Mouse (Mus musculus) gastrocnemius, adult 8-10 months (tissue): ENCODE measurements around the gene Pkm. TPM values are rescaled to one million over a fixed set of nuclear protein-coding genes. Genes with fewer than 3 reads are reported as not detected.
A peak's percentile ranks its signal among the peaks of the same experiment; 100 is the strongest.

Experiments used
- DNase-seq, 2 experiments: peaks; one replicate each; pipeline ENCODE4 v3.0.0; 2022; ENCODE audit warnings: low spot score in 2 of 2
- total RNA-seq, 4 experiments: library from RNA; stranded (reverse); gene quantifications; 2 replicates each; pipeline ENCODE4 v1.2.4; 2022

Pkm gene
- total RNA-seq = 1,000 to 10,000 TPM; 2,872 to 3,265 (median 3,132) TPM

DNA sequence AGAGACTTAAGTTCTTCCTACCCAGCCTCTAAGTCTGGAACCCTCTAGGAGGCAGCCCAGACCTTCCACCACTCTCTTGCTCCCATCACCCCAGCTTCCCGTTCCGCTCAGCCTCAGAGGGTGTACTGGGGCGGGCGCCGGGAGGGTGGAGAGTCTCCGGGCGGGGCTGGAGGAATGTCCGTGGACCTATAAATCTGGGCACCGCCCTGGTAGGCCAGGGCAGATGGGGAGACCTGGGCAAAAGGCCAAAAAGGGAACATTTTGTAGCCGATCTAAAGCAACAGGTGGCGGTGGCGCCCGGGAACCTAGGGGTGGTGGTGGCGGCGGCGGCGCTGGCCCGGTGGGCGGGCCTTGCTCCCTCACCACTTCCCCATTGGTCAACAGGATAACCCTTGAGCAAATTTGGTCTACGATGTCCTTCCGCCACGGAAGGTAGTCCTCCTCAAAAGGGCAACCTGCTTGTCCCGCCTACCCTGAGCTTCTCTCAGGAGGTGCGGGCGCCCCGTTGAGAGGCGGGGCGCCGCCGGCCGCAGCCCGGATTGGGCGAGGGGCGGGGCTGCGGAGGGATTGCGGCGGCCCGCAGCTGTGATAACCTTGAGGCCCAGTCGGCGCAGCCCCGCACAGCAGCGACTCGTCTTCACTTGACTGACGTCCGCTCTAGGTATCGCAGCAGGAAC is at the start of gene Pkm:
TSS of gene Pkm (plus strand) at position 411 of the 677 bp plus-strand sequence.
- peak; percentile 96 to 98 for DNase-seq

DNA sequence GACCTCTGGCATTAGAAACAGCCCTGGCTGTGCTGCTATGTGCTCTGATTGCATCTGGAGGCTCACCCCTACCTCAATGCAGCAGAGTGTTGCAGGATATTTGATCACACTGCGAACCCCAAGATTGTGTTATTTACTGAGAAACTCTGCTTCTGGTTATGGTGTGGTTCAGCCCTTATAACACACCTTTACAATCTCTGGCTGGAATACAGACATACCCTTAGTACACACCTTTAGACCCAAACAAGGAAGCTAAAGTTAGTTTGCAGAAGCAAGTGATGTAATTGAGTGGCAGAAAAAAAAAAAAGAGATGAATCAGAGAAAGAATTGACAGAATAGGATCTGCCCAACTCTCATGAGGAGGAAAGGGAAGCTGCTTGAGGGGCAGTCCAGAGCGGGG is 45.2 kb upstream of the Pkm start:
- no peak for DNase-seq

DNA sequence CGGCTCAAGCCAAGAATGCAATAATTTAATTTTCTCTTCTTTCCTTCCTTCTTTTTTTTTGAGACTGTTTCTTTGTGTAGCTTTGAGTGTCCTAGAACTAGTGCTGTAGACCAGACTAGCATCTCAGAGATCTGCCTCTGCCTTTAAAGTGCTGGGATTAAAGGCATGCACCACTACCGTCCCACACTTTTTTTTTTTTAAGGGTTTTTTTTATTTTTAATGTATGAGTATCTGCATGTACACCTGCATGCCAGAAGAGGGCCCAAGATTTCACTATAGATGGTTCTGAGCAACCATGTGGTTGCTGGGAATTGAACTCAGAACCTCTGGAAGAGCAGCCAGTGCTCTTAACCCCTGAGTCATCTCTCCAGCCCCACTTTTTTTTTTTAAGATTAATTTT is 40.4 kb upstream of the Pkm start:
- no peak for DNase-seq

DNA sequence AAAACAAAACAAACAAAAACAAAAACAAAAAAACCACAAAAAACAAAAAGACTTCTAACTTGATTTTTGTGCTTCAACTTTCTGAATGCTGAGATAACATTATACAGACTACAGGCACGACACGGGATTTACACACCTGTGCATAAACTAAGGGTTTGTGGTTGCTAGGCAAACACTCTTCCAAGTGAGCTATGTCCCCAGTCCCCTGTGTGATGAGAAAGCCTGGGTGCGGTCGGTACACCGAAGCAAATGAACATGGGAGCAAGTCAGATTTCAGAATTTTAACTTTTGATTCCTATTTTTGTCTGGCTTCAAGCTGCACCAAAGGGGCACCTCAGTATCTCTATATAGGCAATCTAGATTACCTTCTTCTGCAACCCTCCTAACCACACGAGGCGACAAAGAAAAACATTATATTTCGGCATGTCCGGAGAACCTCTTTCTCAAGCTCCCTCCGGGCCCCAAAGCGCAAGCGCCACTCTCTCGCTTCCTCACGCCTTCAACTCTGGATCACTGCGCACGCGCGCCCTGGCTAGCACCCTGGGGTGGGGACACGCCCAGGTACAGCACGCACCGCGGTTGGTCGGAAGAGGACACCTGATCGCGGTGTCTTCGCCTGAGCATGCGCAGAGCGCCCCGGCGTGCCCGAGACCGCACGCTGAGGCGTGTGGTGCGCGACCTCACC is 39.4 kb upstream of the Pkm start, which contains the start of gene Parp6:
TSS of gene Parp6 (plus strand) at position 663 of the 685 bp plus-strand sequence.
- peak; percentile 99 to 100 for DNase-seq

DNA sequence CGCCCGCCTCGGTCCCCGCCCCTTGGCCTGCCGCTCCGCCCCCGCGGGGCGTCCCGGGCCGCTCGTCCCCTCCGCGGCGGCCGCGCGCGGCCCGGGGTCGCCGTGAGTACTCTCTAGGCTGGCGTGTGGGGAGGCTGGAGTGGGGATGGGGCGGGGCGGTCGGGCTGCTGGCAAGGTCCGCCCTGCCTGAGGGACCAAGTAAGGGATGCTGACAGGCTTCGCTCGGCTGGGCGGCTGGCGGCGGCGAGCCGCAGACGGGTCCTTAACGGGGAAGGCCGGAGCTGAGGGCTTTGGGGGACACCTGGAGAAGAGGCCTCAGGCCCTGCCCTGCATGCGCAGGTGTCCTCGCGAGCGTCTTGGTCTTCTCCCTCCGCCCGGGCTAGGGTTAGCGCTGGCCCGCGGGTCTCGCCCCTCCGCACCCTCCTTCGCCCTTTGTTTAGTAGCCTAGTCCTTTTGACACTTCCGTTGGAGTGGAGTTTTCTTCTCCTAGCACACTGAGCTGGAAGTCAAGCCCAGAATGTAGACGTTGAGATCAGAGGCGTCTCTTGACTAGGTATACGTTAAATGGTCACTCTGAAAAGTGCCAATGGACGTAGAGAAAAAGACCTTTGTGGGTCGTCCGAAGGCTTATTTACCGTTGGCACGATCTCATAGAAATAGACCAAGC is 38.7 kb upstream of the Pkm start:
- no peak for DNase-seq

DNA sequence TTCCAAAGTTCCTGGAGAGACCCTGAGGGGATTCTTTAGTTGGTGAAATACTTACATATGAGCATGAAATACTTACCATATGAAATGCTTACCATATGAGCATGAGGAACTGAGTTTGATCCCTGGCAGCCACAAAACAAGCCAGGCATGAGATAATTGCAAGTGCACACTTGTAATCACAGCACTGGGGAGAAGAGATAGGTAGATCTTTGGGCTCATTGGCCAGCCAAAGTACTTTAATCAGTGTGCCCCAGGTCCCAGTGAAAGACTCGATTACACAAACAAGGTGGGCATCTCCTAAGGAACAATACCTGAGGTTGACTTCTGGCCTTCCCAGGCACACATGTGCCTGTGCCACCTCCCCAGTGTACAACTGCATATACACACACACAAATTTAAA is 17.8 kb upstream of the Pkm start:
- DNase-seq = no peak

DNA sequence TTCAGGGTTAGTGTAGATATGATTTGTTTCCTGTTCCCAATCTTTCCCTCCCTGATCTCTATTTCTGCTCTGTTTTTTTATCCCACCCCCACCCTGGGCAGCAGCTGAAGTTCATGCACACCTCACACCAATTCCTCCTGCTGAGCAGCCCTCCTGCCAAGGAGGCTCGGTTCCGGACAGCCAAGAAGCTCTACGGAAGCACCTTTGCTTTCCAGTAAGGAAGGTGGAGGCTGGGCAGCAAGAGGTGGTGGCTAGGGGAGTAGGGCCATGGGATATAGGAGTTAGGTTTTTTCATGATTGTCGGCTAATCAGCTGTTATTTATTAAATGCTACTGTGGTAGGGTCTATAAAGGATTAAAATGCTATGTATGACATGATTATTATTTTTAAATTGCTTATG is 16.2 kb upstream of the Pkm start:
- no peak for DNase-seq

DNA sequence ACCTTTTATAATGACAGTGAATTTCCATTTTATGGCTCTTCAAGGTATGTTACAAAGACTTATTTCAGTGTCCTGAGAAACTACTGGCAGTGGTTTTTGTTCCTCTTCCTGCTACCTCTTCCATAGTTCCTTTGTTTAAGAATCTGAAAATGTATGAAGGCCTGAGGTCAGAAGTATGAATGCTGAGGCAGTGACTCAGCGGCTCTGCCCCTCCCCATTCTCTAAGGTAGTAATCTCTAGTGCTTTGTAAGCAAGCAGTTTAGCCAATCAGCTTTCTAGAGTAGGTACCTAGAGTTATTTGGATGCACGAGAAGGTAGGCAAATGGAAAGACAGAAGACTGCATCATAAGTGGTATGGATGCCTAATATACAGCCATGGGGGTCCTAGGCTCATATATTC is 14.8 kb upstream of the Pkm start:
- DNase-seq = no peak

DNA sequence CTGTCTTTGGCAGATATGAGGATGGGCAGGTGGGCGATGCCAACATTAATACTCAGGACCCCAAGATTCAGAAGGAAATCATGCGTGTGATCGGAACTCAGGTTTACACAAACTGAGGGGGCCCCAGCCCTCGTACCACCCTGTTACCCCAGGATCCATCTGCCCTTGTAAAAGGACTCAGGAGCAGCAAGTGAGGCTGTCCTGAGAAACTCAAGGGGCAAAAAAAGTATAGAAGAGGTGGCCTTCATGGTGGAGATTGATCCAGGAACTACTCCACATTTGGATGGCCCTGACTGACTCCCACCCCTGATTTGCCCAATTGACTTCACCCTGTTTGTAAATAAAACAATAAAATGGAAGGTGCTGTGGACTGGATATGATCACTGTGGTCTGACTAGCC is 6.3 kb upstream of the Pkm start:
- DNase-seq = no peak

DNA sequence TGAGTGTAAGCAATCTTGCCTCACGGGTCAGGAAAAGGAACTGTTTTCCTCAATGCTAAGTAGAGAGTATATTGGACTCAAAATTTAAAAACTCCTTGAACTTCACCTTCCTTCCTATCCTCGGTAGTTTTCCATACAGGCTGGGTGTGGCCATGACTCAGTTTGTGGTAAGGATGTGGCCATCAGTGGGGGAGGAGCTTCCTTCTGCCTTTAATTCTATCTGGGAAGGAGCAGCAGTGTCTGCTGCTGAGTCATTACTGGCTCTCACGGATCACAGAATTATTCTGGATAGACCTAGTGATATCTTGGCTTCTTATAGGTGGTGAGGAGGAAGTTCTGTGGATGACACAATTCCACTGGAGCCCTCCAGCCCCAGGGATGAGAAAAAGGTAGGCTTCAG is 2.8 kb upstream of the Pkm start:
- DNase-seq = no peak

DNA sequence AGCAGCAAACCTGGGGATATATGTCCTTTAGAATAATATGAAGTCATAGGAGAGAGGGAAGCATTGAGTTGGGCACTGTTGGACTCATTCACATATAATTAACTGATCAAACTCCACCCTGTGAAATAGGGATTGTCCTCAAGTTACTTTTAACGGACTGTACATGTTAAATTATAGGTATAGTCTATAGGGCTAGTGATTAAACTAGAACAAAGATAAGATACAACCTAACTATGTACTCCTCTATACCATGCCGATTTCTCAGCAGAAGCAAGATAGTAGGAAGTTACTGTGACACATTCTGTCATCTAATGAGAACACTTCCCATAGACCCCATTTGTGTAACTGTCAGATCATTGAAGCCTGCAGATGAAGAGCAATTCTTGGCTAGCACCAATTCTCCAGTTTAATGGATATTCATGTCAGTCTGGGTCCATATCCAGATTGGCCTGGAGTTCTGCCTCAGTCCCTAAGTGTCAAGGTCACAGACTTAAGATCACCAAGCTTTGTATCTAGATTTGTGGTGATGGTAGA is 1.7 kb upstream of the Pkm start:
- DNase-seq = no peak

DNA sequence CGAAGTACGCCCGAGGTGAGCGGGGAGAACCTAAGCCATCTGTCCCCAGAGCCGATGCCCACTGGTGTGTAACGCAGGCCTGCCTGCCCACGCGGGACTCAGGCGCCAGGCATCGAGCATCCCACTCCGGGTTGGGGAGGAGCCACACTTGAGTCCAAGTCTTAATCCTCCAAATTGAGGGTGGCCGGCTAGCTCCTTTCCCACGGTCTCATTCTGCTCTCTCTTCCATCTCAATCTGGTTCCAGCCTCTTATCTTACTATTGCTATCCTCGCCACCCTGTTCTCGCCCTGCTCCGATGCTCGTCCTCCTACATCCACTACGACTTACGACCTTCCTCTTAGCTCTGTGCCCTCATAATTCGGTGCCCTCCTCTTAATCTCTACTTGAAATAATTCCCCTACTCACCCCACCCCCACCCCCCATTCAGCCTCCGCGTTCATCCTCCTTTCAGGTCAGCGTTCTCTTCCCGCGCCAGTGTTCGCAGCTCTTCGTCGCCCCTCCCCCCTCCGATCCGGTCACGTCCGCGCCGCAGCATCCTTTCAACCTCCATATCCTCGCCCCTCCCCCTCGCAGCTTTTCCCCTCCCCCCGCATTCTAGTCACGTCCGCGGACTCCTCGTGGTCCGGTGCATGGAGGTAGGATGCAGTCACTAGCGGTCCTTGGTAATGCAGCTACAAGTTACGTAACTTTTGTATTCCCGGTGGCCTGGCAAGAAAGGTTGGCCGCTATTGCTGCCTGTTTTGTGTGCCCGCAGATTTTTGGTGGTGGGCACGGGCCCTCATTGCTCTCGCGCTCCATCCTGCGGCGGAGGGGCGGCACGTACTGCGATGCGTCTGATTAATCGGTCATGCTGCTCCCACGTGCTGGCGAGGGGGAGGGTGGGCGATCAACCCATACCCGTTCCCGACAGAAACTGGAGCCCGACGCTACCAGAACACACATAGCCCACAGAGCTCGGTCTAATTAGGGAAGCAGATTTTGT is 758 bp downstream of the Pkm start:
- DNase-seq = peak in 1 of 2 experiments; percentile 73

DNA sequence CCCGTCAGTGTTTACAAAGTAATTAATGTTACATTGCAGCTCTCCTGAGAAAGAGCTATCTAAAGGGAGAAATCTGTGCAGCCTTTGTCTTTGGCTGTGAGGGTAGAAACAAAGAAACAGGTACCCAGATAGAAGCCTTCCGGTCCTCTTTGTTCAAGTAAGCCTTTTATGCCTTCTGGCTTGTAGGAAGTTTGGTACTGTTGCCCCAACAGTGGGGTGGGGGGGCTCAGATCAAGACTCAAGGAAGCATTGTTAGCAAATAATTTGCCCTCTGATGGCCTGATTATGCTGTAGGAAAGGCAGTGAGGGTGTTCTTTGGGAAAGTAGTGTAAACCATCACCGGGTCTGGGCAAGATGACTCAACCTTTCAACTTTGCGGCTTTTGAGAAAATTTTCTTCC is 2.0 kb downstream of the Pkm start:
- DNase-seq = no peak

DNA sequence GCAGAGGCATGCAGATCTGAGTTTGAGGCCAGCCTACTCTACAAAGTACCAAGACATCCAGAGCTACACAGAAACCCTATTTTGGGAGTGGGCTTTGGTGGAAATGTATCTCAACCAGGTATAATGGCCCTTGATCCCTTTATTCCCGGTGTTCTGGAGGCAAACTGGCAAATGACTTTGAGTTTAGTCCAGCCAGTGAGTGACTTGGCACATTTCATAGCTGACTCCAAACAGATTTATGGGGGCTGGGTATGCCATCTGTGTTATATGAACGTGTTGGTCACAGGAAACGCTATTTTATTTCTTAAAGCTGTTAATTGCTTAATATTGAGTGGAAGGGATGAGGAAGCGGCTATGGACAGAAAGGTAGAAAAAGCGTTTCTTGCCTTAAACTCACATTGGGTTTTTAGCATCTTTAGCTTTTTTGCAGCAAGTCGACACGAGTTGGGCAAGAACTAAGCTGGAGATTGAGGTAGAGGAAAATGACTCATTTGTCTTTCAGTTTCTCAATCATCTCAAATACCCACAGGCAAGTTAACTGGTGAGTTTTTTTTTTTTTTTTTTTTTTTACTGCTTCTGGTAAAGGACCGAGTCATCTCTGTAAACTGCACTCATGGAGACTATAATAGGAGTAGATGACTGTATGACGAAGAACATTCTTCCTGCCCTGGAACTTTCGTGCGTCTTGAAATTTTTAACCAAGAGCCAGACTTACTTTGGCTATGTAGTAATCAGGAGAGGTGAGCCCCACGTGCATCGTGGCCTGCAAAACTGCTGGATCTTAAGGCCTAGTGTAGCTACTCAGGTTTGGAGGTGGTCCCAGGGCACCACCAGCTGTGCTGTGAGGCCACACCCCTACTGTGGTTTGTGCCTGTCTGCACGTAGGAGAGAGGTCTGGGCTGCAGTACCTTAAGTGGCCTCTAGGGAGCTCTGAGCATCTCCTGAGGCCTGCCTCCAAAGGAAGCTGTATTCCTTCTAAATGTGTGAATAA is 3.2 kb downstream of the Pkm start:
- peak; percentile 85 to 86 for DNase-seq

DNA sequence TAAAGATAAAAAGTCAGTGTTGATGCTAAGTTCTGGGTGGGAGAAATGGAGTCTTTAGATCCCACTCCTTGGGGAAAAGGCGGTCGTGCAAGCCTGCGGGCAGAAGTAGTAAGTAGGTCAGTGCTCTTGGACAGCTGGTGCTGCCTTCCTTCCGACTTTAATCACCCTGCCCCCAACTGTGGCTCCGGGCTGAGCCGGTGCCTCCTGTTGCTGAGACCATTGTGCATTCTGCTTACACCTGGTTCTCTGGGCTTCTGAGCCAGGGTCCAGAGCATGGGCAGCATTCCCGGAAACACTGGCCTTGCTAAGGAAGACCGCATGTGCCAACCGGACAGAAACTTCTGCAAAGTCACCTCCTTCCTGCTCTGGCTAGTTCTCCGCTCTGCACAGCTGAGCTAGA is 4.3 kb downstream of the Pkm start:
- peak in 1 of 2 experiments; percentile 69 for DNase-seq

DNA sequence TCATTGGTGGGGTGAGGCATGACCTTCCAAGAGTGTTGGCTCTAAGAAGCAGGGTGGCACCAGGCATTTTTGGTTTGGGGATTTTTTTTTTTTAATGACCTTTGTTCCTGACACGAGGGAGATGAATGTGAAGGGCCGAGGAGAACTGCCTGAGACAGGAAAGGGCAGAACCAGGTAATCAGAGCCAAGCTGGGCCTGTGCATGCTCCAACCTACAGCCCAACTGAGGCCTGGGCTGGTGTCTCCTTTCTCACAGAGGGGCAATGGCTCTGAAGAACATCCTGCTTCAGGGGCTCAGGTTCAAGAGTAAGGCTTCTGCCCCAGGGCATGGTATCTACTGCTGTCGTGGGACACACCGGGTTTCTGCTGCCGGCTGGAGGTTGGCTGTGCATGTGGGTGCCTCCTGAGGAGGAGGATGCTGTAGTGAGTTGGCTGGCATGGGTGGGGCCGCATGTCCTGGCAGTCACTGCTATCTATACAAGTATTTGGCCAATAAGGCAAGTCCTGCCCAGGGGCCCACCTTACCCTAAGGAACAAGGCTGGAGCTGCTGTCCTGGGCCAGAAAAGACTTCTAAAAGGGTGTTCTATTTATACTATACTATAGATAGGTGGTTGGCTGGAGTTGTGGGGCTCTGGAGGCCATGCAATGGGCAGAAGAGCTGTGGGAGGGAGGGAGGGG is 5.3 kb downstream of the Pkm start:
- no peak for DNase-seq

DNA sequence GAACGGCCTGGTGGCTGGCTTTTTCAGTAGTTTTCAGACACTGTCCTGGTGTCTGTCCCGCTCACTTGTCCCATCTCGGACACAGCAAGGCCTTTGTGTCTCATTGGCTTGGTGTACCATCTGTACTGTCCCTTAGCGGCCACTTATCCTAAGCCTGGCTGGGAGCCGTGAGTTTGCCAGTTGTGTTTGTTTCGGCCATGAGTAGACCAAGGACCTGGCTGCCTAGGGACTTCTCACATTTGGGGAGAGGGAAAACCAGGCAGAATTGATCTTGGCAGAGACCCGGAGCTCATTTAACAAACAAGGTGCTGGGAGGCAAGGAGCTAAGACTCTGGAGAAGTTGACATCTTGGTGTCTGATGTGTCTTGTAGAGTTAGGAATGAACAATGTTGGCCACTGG is 7.1 kb downstream of the Pkm start:
- no peak for DNase-seq

DNA sequence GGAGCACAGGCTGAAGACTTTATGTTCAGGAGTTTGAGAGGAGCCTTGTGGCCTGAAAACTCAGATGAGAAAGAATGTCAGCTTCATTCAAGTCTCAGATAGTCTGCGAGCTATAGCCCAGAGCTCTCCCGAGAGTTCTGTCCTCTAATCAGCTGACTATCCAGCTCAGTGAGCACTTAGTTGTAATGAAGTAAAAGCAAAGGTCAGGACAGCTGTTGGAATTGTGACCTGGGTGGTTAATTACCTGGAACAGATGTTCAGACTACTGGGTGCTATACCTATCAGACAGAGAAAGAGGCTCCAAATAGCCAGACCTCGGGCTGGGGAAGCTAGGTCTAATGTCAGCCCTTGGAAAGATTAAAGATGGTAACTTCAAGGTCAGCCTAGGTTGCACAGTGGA is 7.8 kb downstream of the Pkm start:
- no peak for DNase-seq

DNA sequence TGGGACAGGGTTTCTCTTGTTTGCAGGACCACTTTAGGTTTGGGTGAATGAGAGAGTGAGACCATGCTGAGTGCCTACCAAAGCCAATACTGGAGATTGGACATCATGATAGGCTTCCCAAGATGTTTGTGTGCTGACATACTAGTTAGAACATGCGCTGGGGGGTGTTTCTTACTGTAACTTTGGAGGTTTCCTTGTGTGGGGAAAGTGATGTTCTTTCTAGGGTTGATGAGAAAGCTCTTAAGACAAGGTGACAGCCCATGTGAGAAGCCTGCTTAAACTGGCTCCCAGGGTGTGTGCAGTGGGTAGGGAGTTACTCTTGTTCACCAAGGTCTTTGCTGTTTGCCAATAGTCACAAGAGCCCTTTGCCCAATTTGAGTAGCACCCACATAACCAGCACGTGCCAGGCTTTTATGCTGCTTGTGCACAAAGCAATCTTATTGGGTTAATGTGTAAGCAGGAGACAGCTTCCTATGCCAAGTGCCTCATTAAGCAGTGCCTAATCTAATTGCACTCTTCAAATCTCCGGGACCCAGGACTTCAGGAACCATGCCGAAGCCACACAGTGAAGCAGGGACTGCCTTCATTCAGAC is 8.6 kb downstream of the Pkm start:
- no peak for DNase-seq
